Mouse (Mus musculus): ENCODE data around the gene Mapkapk3. TPM values are rescaled to one million over a fixed set of nuclear protein-coding genes. Genes with fewer than 3 reads are reported as not detected.
A peak's percentile ranks its signal among the peaks of the same experiment; 100 is the strongest.

The Mapkapk3 gene
- total and polyA plus RNA-seq, 3 experiments, result 26.1 to 36.0 (median 29.0) TPM

GRCm38 (mm10) chr9:107296501-107296965, 6.9 kb upstream of the Mapkapk3 start:
- Histone ChIP-seq H3K4me1 (ENCODE audit: control insufficient read depth, insufficient read depth, low read length) (peaks cover 9% of the 10 kb centered on the region), H3K27me3 (ENCODE audit: control insufficient read depth, insufficient read depth, low read length) (no peaks in the 10 kb centered on the region), H3K79me2 (replicated peaks; ENCODE audit: control insufficient read depth, insufficient read depth, low read length) (no peaks in the 10 kb centered on the region; the same call in 1 of the 2 replicates), H3K27ac (peak overlapping the region; percentile 93), H3K36me3 (ENCODE audit: control insufficient read depth, insufficient read depth, low read length) (no peaks in the 10 kb centered on the region; the same call in 1 of the 2 replicates), H3K9ac (ENCODE audit: low read depth, low read length) (peak overlapping the region; percentile 90), H3K4me3 (peak overlapping the region; percentile 59)
- intact Hi-C loops (cut with DNase I), result no loop called here
- TF ChIP-seq POLR2A (IDR thresholded peaks at IDR 0.05; ENCODE audit: insufficient read depth, low read depth, low read length) (peak; percentile 81), CTCF (IDR thresholded peaks at IDR 0.05) (no peak), EP300 (IDR thresholded peaks at IDR 0.05; ENCODE audit: insufficient read depth, low read depth, low read length) (peak; percentile 65; the same call in 1 of the 2 replicates)
- DNase-seq, result peak; percentile 96 to 98
- under 1% methylated on average over 31 of the region's 31 CpGs for whole genome bisulfite sequencing

- no peak for DNase-seq
- H3K27ac ChIP-seq, result peak overlapping the region; percentile 76
- WGBS, result 0% methylated on average over 14 of the region's 14 CpGs
- no peak for TF ChIP-seq EP300 (IDR thresholded peaks at IDR 0.05; ENCODE audit: insufficient read depth, low read depth, low read length)
- TF ChIP-seq CTCF (IDR thresholded peaks at IDR 0.05), result no peak
- TF ChIP-seq POLR2A (IDR thresholded peaks at IDR 0.05; ENCODE audit: insufficient read depth, low read depth, low read length), result no peak
- no peaks in the 10 kb centered on the region for H3K36me3 ChIP-seq (ENCODE audit: control insufficient read depth, insufficient read depth, low read length)
- intact Hi-C loops (cut with DNase I), result no loop called here
- no peaks in the 10 kb centered on the region for H3K27me3 ChIP-seq (ENCODE audit: control insufficient read depth, insufficient read depth, low read length)
- peak overlapping the region; percentile 62 for H3K9ac ChIP-seq (ENCODE audit: low read depth, low read length)
- H3K4me1 ChIP-seq (ENCODE audit: control insufficient read depth, insufficient read depth, low read length), result peaks cover 9% of the 10 kb centered on the region
- H3K79me2 ChIP-seq (replicated peaks; ENCODE audit: control insufficient read depth, insufficient read depth, low read length), result no peaks in the 10 kb centered on the region; the same call in 1 of the 2 replicates
- peak overlapping the region; percentile 59 for H3K4me3 ChIP-seq
Measured at GRCm38 (mm10) chr9:107296041-107296440, 6.4 kb upstream of the Mapkapk3 start.

- no peaks in the 10 kb centered on the region for H3K36me3 ChIP-seq (ENCODE audit: control insufficient read depth, insufficient read depth, low read length)
- intact Hi-C loops (cut with DNase I), result no loop called here
- DNase-seq, result no peak
Measured at GRCm38 (mm10) chr9:107296016-107296040, 6.2 kb upstream of the Mapkapk3 start, which contains the start of gene Cish. Gene Cish, plus strand, starts transcription at chr9:107296026.

GRCm38 (mm10) chr9:107295616-107296015, 5.9 kb upstream of the Mapkapk3 start:
- 24% methylated on average over 4 of the region's 4 CpGs for WGBS
- Histone ChIP-seq H3K36me3 (ENCODE audit: control insufficient read depth, insufficient read depth, low read length) (no peaks in the 10 kb centered on the region), H3K4me1 (ENCODE audit: control insufficient read depth, insufficient read depth, low read length) (peaks cover 7% of the 10 kb centered on the region), H3K27ac (peak overlapping the region; percentile 76), H3K27me3 (ENCODE audit: control insufficient read depth, insufficient read depth, low read length) (no peaks in the 10 kb centered on the region), H3K4me3 (no peak overlapping the region; the same call in 1 of the 2 replicates), H3K79me2 (replicated peaks; ENCODE audit: control insufficient read depth, insufficient read depth, low read length) (no peaks in the 10 kb centered on the region; the same call in 1 of the 2 replicates), H3K9ac (ENCODE audit: low read depth, low read length) (no peak overlapping the region; the same call in 1 of the 2 replicates)
- peak in 1 of 2 experiments; percentile 17 for DNase-seq
- intact Hi-C loops (cut with DNase I), result no loop called here
- TF ChIP-seq POLR2A (IDR thresholded peaks at IDR 0.05; ENCODE audit: insufficient read depth, low read depth, low read length) (no peak), CTCF (IDR thresholded peaks at IDR 0.05) (no peak)

More at GRCm38 (mm10) chr9:107296016-107296040, 6.2 kb upstream of the Mapkapk3 start, which contains the start of gene Cish:
- H3K27ac ChIP-seq, result peak within 1 kb of the TSS; percentile 93
- H3K27me3 ChIP-seq (ENCODE audit: control insufficient read depth, insufficient read depth, low read length), result no peaks in the 10 kb centered on the region
- peak within 1 kb of the TSS; percentile 90 for H3K9ac ChIP-seq (ENCODE audit: low read depth, low read length)
- no peaks in the 10 kb centered on the region; the same call in 1 of the 2 replicates for H3K79me2 ChIP-seq (replicated peaks; ENCODE audit: control insufficient read depth, insufficient read depth, low read length)
- H3K4me1 ChIP-seq (ENCODE audit: control insufficient read depth, insufficient read depth, low read length), result peaks cover 8% of the 10 kb centered on the region
- no peak for TF ChIP-seq EP300 (IDR thresholded peaks at IDR 0.05; ENCODE audit: insufficient read depth, low read depth, low read length)
- peak within 1 kb of the TSS; percentile 59 for H3K4me3 ChIP-seq

GRCm38 (mm10) chr9:107294249-107294648, 4.6 kb upstream of the Mapkapk3 start:
- DNase-seq, result peak; percentile 82 to 91
- H3K36me3 ChIP-seq (ENCODE audit: control insufficient read depth, insufficient read depth, low read length), result no peaks in the 10 kb centered on the region
- WGBS, result 4% methylated on average over 6 of the region's 6 CpGs
- H3K27ac ChIP-seq, result no peak overlapping the region
- TF ChIP-seq POLR2A (IDR thresholded peaks at IDR 0.05; ENCODE audit: insufficient read depth, low read depth, low read length), result no peak
- peak; percentile 97 for TF ChIP-seq EP300 (IDR thresholded peaks at IDR 0.05; ENCODE audit: insufficient read depth, low read depth, low read length)
- peak; percentile 92 for TF ChIP-seq CTCF (IDR thresholded peaks at IDR 0.05)
- H3K4me1 ChIP-seq (ENCODE audit: control insufficient read depth, insufficient read depth, low read length), result peaks cover 7% of the 10 kb centered on the region
- no peak overlapping the region for H3K4me3 ChIP-seq
- no peaks in the 10 kb centered on the region for H3K27me3 ChIP-seq (ENCODE audit: control insufficient read depth, insufficient read depth, low read length)
- intact Hi-C loops (cut with DNase I), result loop anchor here (1.0 to 5.0 kb wide), 3 partner anchors 42 to 218 kb away; no protein-coding TSS in a partner anchor
- no peak overlapping the region for H3K9ac ChIP-seq (ENCODE audit: low read depth, low read length)
- no peaks in the 10 kb centered on the region for H3K79me2 ChIP-seq (replicated peaks; ENCODE audit: control insufficient read depth, insufficient read depth, low read length)

DNA sequence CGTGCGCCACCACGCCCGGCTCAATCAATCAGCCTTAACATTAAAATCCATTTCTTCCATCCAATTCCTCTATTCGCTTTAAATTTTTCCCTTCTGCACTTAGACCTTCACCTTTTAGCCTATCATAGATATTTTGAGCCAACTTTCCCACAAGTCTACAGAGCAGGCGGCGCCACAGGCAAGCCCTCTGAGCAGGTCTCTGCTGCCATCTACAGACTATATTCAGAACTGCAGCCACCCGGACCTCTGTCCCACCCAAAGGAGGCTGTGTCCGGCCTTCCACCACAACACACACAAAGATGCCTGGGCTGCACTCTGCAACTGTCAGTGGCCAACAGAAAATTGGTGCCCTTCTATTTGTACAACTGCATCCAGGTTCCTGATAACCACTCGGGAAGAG, 1.2 kb upstream of the Mapkapk3 start:
- peak; percentile 84 to 91 for DNase-seq
- 34% methylated on average over 10 of the region's 10 CpGs for WGBS
- H3K79me2 ChIP-seq (replicated peaks; ENCODE audit: control insufficient read depth, insufficient read depth, low read length), result no peaks in the 10 kb centered on the region
- no peaks in the 10 kb centered on the region for H3K36me3 ChIP-seq (ENCODE audit: control insufficient read depth, insufficient read depth, low read length)
- TF ChIP-seq EP300 (IDR thresholded peaks at IDR 0.05; ENCODE audit: insufficient read depth, low read depth, low read length), result peak; percentile 91
- no peak; the same call in 1 of the 2 replicates for TF ChIP-seq CTCF (IDR thresholded peaks at IDR 0.05)
- H3K27ac ChIP-seq, result peak overlapping the region; percentile 0; the same call in 1 of the 2 replicates
- no peak overlapping the region for H3K4me3 ChIP-seq
- intact Hi-C loops (cut with DNase I), result loop anchor here (1.0 to 5.0 kb wide), 5 partner anchors 45 to 388 kb away; no protein-coding TSS in a partner anchor
- peaks cover 7% of the 10 kb centered on the region for H3K4me1 ChIP-seq (ENCODE audit: control insufficient read depth, insufficient read depth, low read length)
- no peak overlapping the region for H3K9ac ChIP-seq (ENCODE audit: low read depth, low read length)
- no peaks in the 10 kb centered on the region for H3K27me3 ChIP-seq (ENCODE audit: control insufficient read depth, insufficient read depth, low read length)

Data from heart, adult 2 months (tissue).